31 mouse cellular contexts compared by ENCODE assay signal in genomic region chr11:54762735-54763134, GRCm38 (mm10).
"Had no signal": no experiment of that assay in that cellular context is flagged by ENCODE, and none has a peak within 500 bp of the region (broad histone marks: within the 10 kb centered on the region; RNA-seq: fewer than 3 reads in every experiment).

No protein-coding gene starts in this region.

- H3K9ac ChIP-seq: limb, embryonic 12.5 days; limb, embryonic 13.5 days; limb, embryonic 15.5 days; liver, embryonic 12.5 days; liver, embryonic 13.5 days; liver, embryonic 14.5 days; liver, embryonic 15.5 days; liver, postnatal 0 days; lung, embryonic 14.5 days; lung, embryonic 15.5 days; midbrain, embryonic 12.5 days; midbrain, embryonic 13.5 days; midbrain, embryonic 15.5 days had no signal

- H3K36me3 ChIP-seq: limb, embryonic 12.5 days; limb, embryonic 13.5 days; limb, embryonic 15.5 days; liver, embryonic 12.5 days; liver, embryonic 13.5 days; liver, embryonic 15.5 days; lung, embryonic 15.5 days; midbrain, embryonic 12.5 days; midbrain, embryonic 13.5 days; midbrain, embryonic 15.5 days had no signal

- ATAC-seq: liver, embryonic 12.5 days; liver, postnatal 0 days; lung, postnatal 0 days; midbrain, embryonic 13.5 days; midbrain, embryonic 15.5 days; midbrain, embryonic 16.5 days had no signal

- H3K9me3 ChIP-seq: limb, embryonic 10.5 days; limb, embryonic 12.5 days; limb, embryonic 13.5 days; limb, embryonic 15.5 days; liver, embryonic 12.5 days; liver, embryonic 13.5 days; liver, embryonic 15.5 days; lung, embryonic 15.5 days; megakaryocyte, embryonic 14.5 days; midbrain, embryonic 10.5 days; midbrain, embryonic 12.5 days; midbrain, embryonic 13.5 days; midbrain, embryonic 15.5 days had no signal

- H3K4me2 ChIP-seq: limb, embryonic 12.5 days; limb, embryonic 13.5 days; limb, embryonic 15.5 days; liver, embryonic 11.5 days; liver, embryonic 12.5 days; liver, embryonic 13.5 days; liver, embryonic 15.5 days; lung, embryonic 14.5 days; lung, embryonic 15.5 days; midbrain, embryonic 11.5 days; midbrain, embryonic 12.5 days; midbrain, embryonic 13.5 days; midbrain, embryonic 15.5 days had no signal

- H3K4me1 ChIP-seq: limb, embryonic 10.5 days; lung, embryonic 15.5 days had no signal

- H3K27me3 ChIP-seq: limb, embryonic 12.5 days; limb, embryonic 13.5 days; limb, embryonic 15.5 days; liver, embryonic 12.5 days; liver, embryonic 13.5 days; liver, embryonic 15.5 days; lung, embryonic 15.5 days; megakaryocyte, embryonic 14.5 days; midbrain, embryonic 12.5 days; midbrain, embryonic 13.5 days; midbrain, embryonic 15.5 days had no signal

- DNase-seq: left cerebral cortex, postnatal 4 days; liver; liver, embryonic 13.5 days; liver, postnatal 0 days; lung, adult 18-20 months; lung, adult 2 months; lung, embryonic 14.5 days; lung, postnatal 10 days; lung, postnatal 14 days; lung, postnatal 36 days; lung, postnatal 4 days; midbrain, embryonic 14.5 days had no signal

- H3K4me3 ChIP-seq: limb, embryonic 10.5 days; limb, embryonic 12.5 days; limb, embryonic 13.5 days; limb, embryonic 15.5 days; liver, embryonic 12.5 days; liver, embryonic 13.5 days; liver, embryonic 15.5 days; lung, embryonic 15.5 days; megakaryocyte, embryonic 14.5 days; midbrain, embryonic 10.5 days; midbrain, embryonic 12.5 days; midbrain, embryonic 13.5 days; midbrain, embryonic 15.5 days; myocyte had no signal

- H3K27ac ChIP-seq: limb, embryonic 10.5 days; limb, embryonic 12.5 days; limb, embryonic 13.5 days; limb, embryonic 15.5 days; liver, embryonic 12.5 days; liver, embryonic 13.5 days; liver, embryonic 14.5 days; liver, embryonic 15.5 days; lung, embryonic 15.5 days; macrophage; midbrain, embryonic 10.5 days; midbrain, embryonic 12.5 days; midbrain, embryonic 15.5 days had no signal
